Mouse (Mus musculus) kidney, postnatal 14 days (tissue): ENCODE results near the gene Slc30a7.
"Not testable (repeated sequence)": the region's sequence is repeated elsewhere in the genome, so short reads cannot be mapped to it uniquely, and the experiment has no call there.

Experiments
- DNase-seq: peaks from one replicate; pipeline ENCODE4 v3.0.0; 2022; ENCODE audit warnings: mixed read lengths

Gene Slc30a7

GRCm38 (mm10) chr3:115944376-115944775 is 62.8 kb downstream of the Slc30a7 start:
- DNase-seq = no peak

- DNase-seq = no peak
Observed at GRCm38 (mm10) chr3:115941464-115941863, 65.7 kb downstream of the Slc30a7 start.

- no peak for DNase-seq
Observed at GRCm38 (mm10) chr3:115940510-115940909, 66.7 kb downstream of the Slc30a7 start.

GRCm38 (mm10) chr3:115937807-115938206 is 69.4 kb downstream of the Slc30a7 start:
- no peak for DNase-seq

GRCm38 (mm10) chr3:115936734-115937599 is 70.2 kb downstream of the Slc30a7 start:
- DNase-seq = peak; percentile 47

GRCm38 (mm10) chr3:115933293-115934186 is 73.7 kb downstream of the Slc30a7 start:
- DNase-seq = no peak

- no peak for DNase-seq
Observed at GRCm38 (mm10) chr3:115931701-115932100, 75.5 kb downstream of the Slc30a7 start.

GRCm38 (mm10) chr3:115926531-115926930 is 80.7 kb downstream of the Slc30a7 start:
- no peak for DNase-seq

GRCm38 (mm10) chr3:115924401-115925190 is 82.6 kb downstream of the Slc30a7 start:
- peak; percentile 60 for DNase-seq

- not testable (repeated sequence) for DNase-seq
Observed at GRCm38 (mm10) chr3:115907406-115907805, 99.8 kb downstream of the Slc30a7 start.

- DNase-seq = no peak
Observed at GRCm38 (mm10) chr3:115905567-115905966, 101.6 kb downstream of the Slc30a7 start.

GRCm38 (mm10) chr3:115905067-115905466 is 102.1 kb downstream of the Slc30a7 start:
- no peak for DNase-seq

GRCm38 (mm10) chr3:115902301-115902956 is 104.8 kb downstream of the Slc30a7 start:
- DNase-seq = no peak

- no peak for DNase-seq
Observed at GRCm38 (mm10) chr3:115898354-115898948, 108.8 kb downstream of the Slc30a7 start.

- no peak for DNase-seq
Observed at GRCm38 (mm10) chr3:115893166-115893565, 114.0 kb downstream of the Slc30a7 start.

- DNase-seq = no peak
Observed at GRCm38 (mm10) chr3:115892341-115892740, 114.9 kb downstream of the Slc30a7 start.
